Mouse (Mus musculus) testis, adult 2 months (tissue): ENCODE measurements around the gene Shcbp1l.
"Not testable (repeated sequence)": the region's sequence is repeated elsewhere in the genome, so short reads cannot be mapped to it uniquely, and the experiment has no call there.

Experiments
- CTCF ChIP-seq: fragments of 200-500 bp; IDR thresholded peaks from 2 replicates; pipeline ENCODE4 v1.5.1; 2012; ENCODE audit warnings: low read depth, mild to moderate bottlenecking, inconsistent platforms, low read length, moderate library complexity; ENCODE audit not compliant: control insufficient read depth, insufficient read depth, insufficient replicate concordance
- POLR2A ChIP-seq: fragments of 200-500 bp; IDR thresholded peaks from 2 replicates; pipeline ENCODE4 v1.6.1; 2012; ENCODE audit warnings: low read depth, mild to moderate bottlenecking, inconsistent platforms, low read length, moderate library complexity; ENCODE audit not compliant: control insufficient read depth

DNA sequence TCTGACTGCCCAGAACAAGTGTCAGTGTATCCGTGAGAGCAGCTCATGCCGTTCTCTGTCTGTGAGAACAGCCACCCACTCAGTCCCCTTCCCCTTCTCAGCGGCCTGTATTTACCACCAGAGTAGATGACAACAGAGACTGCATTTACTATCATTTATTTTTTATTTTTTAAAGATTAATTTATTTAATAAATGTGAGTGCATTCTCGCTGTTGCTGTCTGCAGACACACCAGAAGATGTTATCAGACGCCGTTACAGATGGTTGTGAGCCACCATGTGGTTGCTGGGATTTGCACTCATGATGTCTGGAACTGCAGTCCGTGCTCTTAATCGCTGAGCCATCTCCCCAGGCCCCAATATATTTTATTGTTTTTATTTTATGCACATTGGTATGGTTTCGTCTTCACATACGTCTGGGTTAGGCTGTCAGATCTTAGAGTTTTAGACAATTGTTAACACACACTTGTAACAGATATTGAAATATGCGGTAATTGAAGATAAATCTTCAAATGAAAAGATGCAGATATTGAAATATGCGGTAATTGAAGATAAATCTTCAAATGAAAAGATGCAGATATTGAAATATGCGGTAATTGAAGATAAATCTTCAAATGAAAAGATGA lies 11.5 kb upstream of the Shcbp1l start:
- TF ChIP-seq CTCF, POLR2A: not testable (repeated sequence)
